Mouse (Mus musculus) CH12.LX (cell line): Measurements from ENCODE around the gene Plscr1. TPM values are rescaled to one million over a fixed set of nuclear protein-coding genes. Genes with fewer than 3 reads are reported as not detected.
A peak's percentile ranks its signal among the peaks of the same experiment; 100 is the strongest.

ENCODE experiments used
- DNase-seq: peaks from one replicate; pipeline ENCODE4 v3.0.0-alpha.2; 2013; ENCODE audit errors: extremely low read depth
- H3K27ac ChIP-seq: 2 replicates; pipeline ENCODE4 v1.5.1; 2012; ENCODE audit warnings: low read depth, mild to moderate bottlenecking, control low read depth, moderate library complexity; ENCODE audit not compliant: insufficient read depth
- H3K27me3 ChIP-seq: replicated peaks from 2 replicates; pipeline ENCODE3; 2012; ENCODE audit warnings: inconsistent platforms
- H3K36me3 ChIP-seq, 2 experiments: replicated peaks in 1 of 2; 2 replicates each; pipeline versions ENCODE3 to v1.6.1; 2012; ENCODE audit warnings: inconsistent platforms in 1 of 2, low read length in 1 of 2, mild to moderate bottlenecking in 1 of 2, mixed read lengths in 1 of 2, moderate library complexity in 1 of 2; ENCODE audit not compliant: control insufficient read depth in 1 of 2, insufficient read depth in 1 of 2
- H3K4me1 ChIP-seq, 2 experiments: 2 replicates each; pipeline ENCODE4 v1.6.1; 2012; ENCODE audit warnings: inconsistent platforms in 1 of 2, moderate library complexity in 1 of 2; ENCODE audit not compliant: insufficient read depth in 2 of 2, control insufficient read depth in 1 of 2
- H3K4me2 ChIP-seq: 2 replicates; pipeline ENCODE4 v1.6.1; 2012; ENCODE audit warnings: low read depth, mild to moderate bottlenecking, control low read depth; ENCODE audit not compliant: poor library complexity, insufficient read depth, severe bottlenecking
- H3K4me3 ChIP-seq, 3 experiments: fragments of 150-350 bp in 1 of 3; sonication (generic) in 1 of 3; replicated peaks in 1 of 3; 2 replicates each; pipeline versions ENCODE3 to v1.5.1; 2011 to 2012; ENCODE audit warnings: low read depth in 2 of 3, low read length in 2 of 3, mild to moderate bottlenecking in 2 of 3, moderate library complexity in 2 of 3, control low read depth in 1 of 3, improper control_type of control experiment in 1 of 3, inconsistent platforms in 1 of 3, mixed read lengths in 1 of 3; ENCODE audit not compliant: poor library complexity in 1 of 3
- H3K79me2 ChIP-seq: replicated peaks from 2 replicates; pipeline ENCODE4 v1.6.1; 2012; ENCODE audit warnings: mild to moderate bottlenecking, moderate library complexity; ENCODE audit not compliant: control insufficient read depth, poor library complexity, insufficient read depth, severe bottlenecking; ENCODE audit errors: extremely low read depth
- H3K9ac ChIP-seq: 2 replicates; pipeline ENCODE4 v1.6.1; 2012; ENCODE audit warnings: low read depth, mild to moderate bottlenecking, control low read depth, moderate library complexity; ENCODE audit not compliant: insufficient read depth
- H3K9me3 ChIP-seq: replicated peaks from 2 replicates; pipeline ENCODE3; 2012; ENCODE audit warnings: low read length, inconsistent platforms, mixed read lengths
- BHLHE40 ChIP-seq: IDR thresholded peaks from 2 replicates; pipeline ENCODE4 v1.6.1; 2011; ENCODE audit warnings: mild to moderate bottlenecking, low read depth, low read length, improper control_type of control experiment
- CHD1 ChIP-seq: IDR thresholded peaks from 2 replicates; pipeline ENCODE4 v1.6.1; 2012; ENCODE audit warnings: low read depth, low read length, improper control_type of control experiment, inconsistent platforms
- CHD2 ChIP-seq: IDR thresholded peaks from 2 replicates; pipeline ENCODE4 v1.6.1; 2011; ENCODE audit warnings: low read length, improper control_type of control experiment
- CTCF ChIP-seq, 2 experiments: IDR thresholded peaks in 1 of 2; conservative IDR thresholded peaks in 1 of 2; 2 replicates each; pipeline ENCODE4 v1.5.1; 2011 to 2012; ENCODE audit warnings: low read depth in 2 of 2, low read length in 2 of 2, improper control_type of control experiment in 1 of 2, inconsistent platforms in 1 of 2, mild to moderate bottlenecking in 1 of 2, moderate library complexity in 1 of 2
- E2F4 ChIP-seq: IDR thresholded peaks from 2 replicates; pipeline ENCODE4 v1.6.1; 2011; ENCODE audit warnings: low read depth, low read length, improper control_type of control experiment; ENCODE audit not compliant: insufficient replicate concordance
- ELF1 ChIP-seq: IDR thresholded peaks from 2 replicates; pipeline ENCODE4 v1.6.1; 2014; ENCODE audit warnings: low read depth, mild to moderate bottlenecking, inconsistent platforms, low read length, improper control_type of control experiment
- EP300 ChIP-seq: IDR thresholded peaks from 2 replicates; pipeline ENCODE4 v1.6.1; 2011; ENCODE audit warnings: low read length, improper control_type of control experiment
- ETS1 ChIP-seq: conservative IDR thresholded peaks from 2 replicates; pipeline ENCODE4 v1.6.1; 2012; ENCODE audit warnings: low read depth, mild to moderate bottlenecking, inconsistent platforms, low read length, improper control_type of control experiment, moderate library complexity
- GABPA ChIP-seq: IDR thresholded peaks from 2 replicates; pipeline ENCODE4 v1.6.1; 2012; ENCODE audit warnings: low read depth, low read length, improper control_type of control experiment, inconsistent platforms; ENCODE audit not compliant: insufficient replicate concordance
- HCFC1 ChIP-seq: IDR thresholded peaks from 2 replicates; pipeline ENCODE4 v1.6.1; 2012; ENCODE audit warnings: low read depth, mild to moderate bottlenecking, inconsistent platforms, low read length, improper control_type of control experiment
- IRF4 ChIP-seq: IDR thresholded peaks from 2 replicates; pipeline ENCODE4 v1.6.1; 2014; ENCODE audit warnings: low read depth, mild to moderate bottlenecking, inconsistent platforms, low read length, improper control_type of control experiment
- JUN ChIP-seq: IDR thresholded peaks from 2 replicates; pipeline ENCODE4 v1.6.1; 2011; ENCODE audit warnings: low read depth, mild to moderate bottlenecking, low read length, improper control_type of control experiment, moderate library complexity; ENCODE audit not compliant: insufficient read depth
- JUND ChIP-seq: conservative IDR thresholded peaks from 2 replicates; pipeline ENCODE4 v1.6.1; 2011; ENCODE audit warnings: low read depth, low read length, improper control_type of control experiment
- KAT2A ChIP-seq: IDR thresholded peaks from 2 replicates; pipeline ENCODE4 v1.6.1; 2012; ENCODE audit warnings: low read length, improper control_type of control experiment, inconsistent platforms; ENCODE audit not compliant: insufficient replicate concordance
- MAFK ChIP-seq: IDR thresholded peaks from 2 replicates; pipeline ENCODE4 v1.6.1; 2011; ENCODE audit warnings: low read length, improper control_type of control experiment; ENCODE audit not compliant: insufficient replicate concordance
- MAX ChIP-seq: IDR thresholded peaks from 2 replicates; pipeline ENCODE4 v1.6.1; 2011; ENCODE audit warnings: low read length, improper control_type of control experiment
- MAZ ChIP-seq: IDR thresholded peaks from 2 replicates; pipeline ENCODE4 v1.6.1; 2012; ENCODE audit warnings: low read depth, mild to moderate bottlenecking, inconsistent platforms, low read length, improper control_type of control experiment, moderate library complexity
- MEF2A ChIP-seq: IDR thresholded peaks from 2 replicates; pipeline ENCODE4 v1.6.1; 2014; ENCODE audit warnings: low read depth, mild to moderate bottlenecking, inconsistent platforms, low read length, improper control_type of control experiment, borderline replicate concordance
- MXI1 ChIP-seq: IDR thresholded peaks from 2 replicates; pipeline ENCODE4 v1.6.1; 2011; ENCODE audit warnings: mild to moderate bottlenecking, low read depth, low read length, improper control_type of control experiment
- MYC ChIP-seq: IDR thresholded peaks from 2 replicates; pipeline ENCODE4 v1.6.1; 2011; ENCODE audit warnings: low read depth, mild to moderate bottlenecking, improper control_type of control experiment, low read length
- NELFE ChIP-seq: IDR thresholded peaks from 2 replicates; pipeline ENCODE4 v1.6.1; 2011; ENCODE audit warnings: low read depth, low read length, improper control_type of control experiment
- NRF1 ChIP-seq: IDR thresholded peaks from 2 replicates; pipeline ENCODE4 v1.6.1; 2014; ENCODE audit warnings: low read depth, mild to moderate bottlenecking, inconsistent platforms, low read length, improper control_type of control experiment, moderate library complexity
- PAX5 ChIP-seq: IDR thresholded peaks from 2 replicates; pipeline ENCODE4 v1.6.1; 2012; ENCODE audit warnings: low read length, inconsistent platforms, mixed read lengths
- POLR2A ChIP-seq: IDR thresholded peaks from 2 replicates; pipeline ENCODE4 v1.6.1; 2011; ENCODE audit warnings: low read depth, mild to moderate bottlenecking, improper control_type of control experiment, low read length
- POLR2AphosphoS2 ChIP-seq: IDR thresholded peaks from 2 replicates; pipeline ENCODE4 v1.6.1; 2011; ENCODE audit warnings: low read depth, low read length, improper control_type of control experiment
- RAD21 ChIP-seq: IDR thresholded peaks from 2 replicates; pipeline ENCODE4 v1.6.1; 2011; ENCODE audit warnings: low read depth, mild to moderate bottlenecking, low read length, improper control_type of control experiment, moderate library complexity
- RCOR1 ChIP-seq: conservative IDR thresholded peaks from 2 replicates; pipeline ENCODE4 v1.6.1; 2012; ENCODE audit warnings: low read depth, mild to moderate bottlenecking, inconsistent platforms, low read length, improper control_type of control experiment
- SIN3A ChIP-seq: IDR thresholded peaks from 2 replicates; pipeline ENCODE4 v1.6.1; 2012; ENCODE audit warnings: low read length, improper control_type of control experiment, inconsistent platforms
- SMC3 ChIP-seq: IDR thresholded peaks from 2 replicates; pipeline ENCODE4 v1.6.1; 2011; ENCODE audit warnings: low read depth, low read length, improper control_type of control experiment
- TBP ChIP-seq: conservative IDR thresholded peaks from 2 replicates; pipeline ENCODE4 v1.6.1; 2011; ENCODE audit warnings: low read depth, low read length, improper control_type of control experiment
- TCF12 ChIP-seq: IDR thresholded peaks from 2 replicates; pipeline ENCODE4 v1.6.1; 2014; ENCODE audit warnings: low read depth, mild to moderate bottlenecking, inconsistent platforms, low read length, improper control_type of control experiment
- UBTF ChIP-seq: IDR thresholded peaks from 2 replicates; pipeline ENCODE4 v1.6.1; 2012; ENCODE audit warnings: low read depth, mild to moderate bottlenecking, inconsistent platforms, low read length, improper control_type of control experiment, moderate library complexity
- USF1 ChIP-seq: IDR thresholded peaks from 2 replicates; pipeline ENCODE4 v1.6.1; 2014; ENCODE audit warnings: low read depth, mild to moderate bottlenecking, inconsistent platforms, low read length, improper control_type of control experiment
- USF2 ChIP-seq: conservative IDR thresholded peaks from 2 replicates; pipeline ENCODE4 v1.6.1; 2011; ENCODE audit warnings: low read depth, low read length, improper control_type of control experiment
- ZC3H11A ChIP-seq: IDR thresholded peaks from 2 replicates; pipeline ENCODE4 v1.6.1; 2012; ENCODE audit warnings: low read depth, mild to moderate bottlenecking, inconsistent platforms, low read length, improper control_type of control experiment
- ZKSCAN1 ChIP-seq: IDR thresholded peaks from 2 replicates; pipeline ENCODE4 v1.6.1; 2012; ENCODE audit warnings: low read depth, inconsistent platforms, low read length, improper control_type of control experiment, borderline replicate concordance
- ZMIZ1 ChIP-seq: IDR thresholded peaks from 2 replicates; pipeline ENCODE4 v1.6.1; 2012; ENCODE audit warnings: low read depth, mild to moderate bottlenecking, inconsistent platforms, low read length, improper control_type of control experiment
- ZNF384 ChIP-seq: IDR thresholded peaks from 2 replicates; pipeline ENCODE4 v1.6.1; 2012; ENCODE audit warnings: low read depth, low read length, improper control_type of control experiment, inconsistent platforms
- dilution Hi-C: fragments of 300-500 bp; cut with MboI; formaldehyde crosslinking; loops from 2 replicates; pipeline ENCODE4 v1.14.3; 2020; ENCODE audit warnings: low sequenced_read_pairs; ENCODE audit not compliant: extremely low pct_unique_long_range_greater_than_20kb, extremely low pct_ligation_motif_present
- in situ Hi-C: fragments of 300-500 bp; cut with MboI; formaldehyde crosslinking; loops from 3 replicates; pipeline ENCODE4 v1.14.3; 2019; ENCODE audit warnings: low sequenced_read_pairs, low pct_ligation_motif_present, low pct_unique_long_range_greater_than_20kb, mixed read lengths
- polyA plus RNA-seq: library from polyadenylated mRNA; unstranded; fragments of >175 nt; gene quantifications from 2 replicates; pipeline ENCODE4 v1.2.1, GENCODE M21; 2012; ENCODE audit warnings: low read depth; ENCODE audit not compliant: insufficient read length
- total RNA-seq, 2 experiments: library from RNA; depleted of rRNA; stranded (reverse); fragments of 300-350 nt in 1 of 2; fragments of >200 nt in 1 of 2; gene quantifications; 2 replicates each; pipeline ENCODE4 v1.2.3; 2012 to 2014

The Plscr1 gene
- total and polyA plus RNA-seq, 3 experiments = 194 to 489 (median 403) TPM

- in situ Hi-C loops = no loop called here
- dilution Hi-C loops = no loop called here
- Histone ChIP-seq H3K4me2 (peak overlapping the region; percentile 100), H3K27ac (peak overlapping the region; percentile 96), H3K4me3 (peak overlapping the region; percentile 64 to 91 (median 84)), H3K79me2 (peaks cover 53% of the 10 kb centered on the region), H3K9ac (peak overlapping the region; percentile 100), H3K36me3 (peaks cover 13 to 36% of the 10 kb centered on the region in 2 experiments), H3K27me3 (no peaks in the 10 kb centered on the region), H3K9me3 (no peaks in the 10 kb centered on the region), H3K4me1 (peaks cover 0 to 21% of the 10 kb centered on the region in 2 experiments; a peak in 2 of 4 replicates)
- peak; percentile 57 for DNase-seq
- TF ChIP-seq ETS1 = peak; percentile 76
- TF ChIP-seq UBTF = peak; percentile 67; the same call in 1 of the 2 replicates
- peak; percentile 60 for TF ChIP-seq ZMIZ1
- TF ChIP-seq RCOR1 = peak; percentile 76
- TF ChIP-seq IRF4 = peak; percentile 59; the same call in 1 of the 2 replicates
- 0 out of 2 replicates have a peak, but pooled peaks have one; percentile 51 for TF ChIP-seq MAX
- peak; percentile 24; the same call in 1 of the 2 replicates for TF ChIP-seq CHD2
- TF ChIP-seq TCF12 = peak; percentile 95
- no peak for TF ChIP-seq RAD21
- 0 out of 2 replicates have a peak, but pooled peaks have one; percentile 10 for TF ChIP-seq ZNF384
- TF ChIP-seq E2F4 = no peak
- peak; percentile 40; the same call in 1 of the 2 replicates for TF ChIP-seq HCFC1
- TF ChIP-seq MYC = 0 out of 2 replicates have a peak, but pooled peaks have one; percentile 17
- peak; percentile 94 for TF ChIP-seq ELF1
- no peak for TF ChIP-seq USF2
- TF ChIP-seq TBP = peak; percentile 90
- TF ChIP-seq NRF1 = no peak
- no peak for TF ChIP-seq CTCF (conservative IDR thresholded peaks at IDR 0.05 in 1 of 2, IDR thresholded peaks at IDR 0.05 in 1 of 2; ENCODE audit: low read depth in 2 of 2, low read length in 2 of 2)
- no peak for TF ChIP-seq PAX5
- TF ChIP-seq SMC3 = no peak
- no peak for TF ChIP-seq JUND
- TF ChIP-seq NELFE = peak; percentile 46; the same call in 1 of the 2 replicates
- TF ChIP-seq MEF2A = peak; percentile 44
- peak; percentile 49 for TF ChIP-seq BHLHE40
- TF ChIP-seq ZC3H11A = no peak
- 0 out of 2 replicates have a peak, but pooled peaks have one; percentile 50 for TF ChIP-seq KAT2A
- peak; percentile 80 for TF ChIP-seq MAZ
- TF ChIP-seq CHD1 = peak; percentile 96
- TF ChIP-seq MXI1 = peak; percentile 71
- 0 out of 2 replicates have a peak, but pooled peaks have one; percentile 18 for TF ChIP-seq EP300
- TF ChIP-seq SIN3A = peak; percentile 89
- TF ChIP-seq POLR2AphosphoS2 = peak; percentile 80
- no peak for TF ChIP-seq JUN
- TF ChIP-seq ZKSCAN1 = no peak
- peak; percentile 3 for TF ChIP-seq POLR2A
- TF ChIP-seq USF1 = no peak
- TF ChIP-seq MAFK = peak; percentile 19; the same call in 1 of the 2 replicates
- no peak for TF ChIP-seq GABPA
Observed at GRCm38 (mm10) chr9:92253585-92254321, 4.2 kb downstream of the Plscr1 start.
